In genomic region chr17:25818851-25819780, GRCm38 (mm10) we compare ENCODE assay signal across 8 mouse cellular contexts. TPM values are rescaled to one million over a fixed set of nuclear protein-coding genes. Genes with fewer than 3 reads are reported as not detected.
A peak's percentile ranks its signal among the peaks of the same experiment; 100 is the strongest.
DNase-seq lines count a peak whose midpoint lies in the region; ATAC-seq lines count a peak whose summit lies in the region.

No protein-coding gene starts in this region.

- peaks cover 73% of the 10 kb centered on the region for H3K27me3 ChIP-seq in kidney, embryonic 15.5 days

- intact Hi-C loops in left cerebral cortex, postnatal 25 days (cut with DNase I): no loop called here

- no peaks in the 10 kb centered on the region for H3K9me3 ChIP-seq in kidney, embryonic 15.5 days (replicated peaks)

- DNase-seq in kidney, postnatal 14 days: no peak
- DNase-seq in ZHBTc4 (ENCODE audit: low read depth, low spot score): peak; percentile 86
- peak; percentile 50 for DNase-seq in induced T-regulatory cell, adult 2 months (ENCODE audit: low read depth)
- no peak for DNase-seq in layer of hippocampus, adult 9-11 months
- DNase-seq in left cerebral cortex, adult 18-20 months (ENCODE audit: low spot score in 2 of 2): no peak
- DNase-seq in left cerebral cortex, postnatal 25 days (ENCODE audit: low spot score in 2 of 2): no peak

- 6% methylated on average over 45 of the region's 46 CpGs for WGBS in kidney, embryonic 15.5 days

- 0 out of 2 replicates have a peak, but pooled peaks have one; percentile 22 for ATAC-seq in kidney, embryonic 15.5 days (replicated peaks; ENCODE audit: low FRiP score)
- 0 out of 2 replicates have a peak, but pooled peaks have one; percentile 23 for ATAC-seq in megakaryocyte-erythroid progenitor cell, adult 5-6 weeks (replicated peaks; ENCODE audit: low FRiP score, low TSS enrichment, poor library complexity, severe bottlenecking)

- H3K4me2 ChIP-seq in kidney, embryonic 15.5 days: peak overlapping the region; percentile 46

- peaks cover 12% of the 10 kb centered on the region for H3K4me1 ChIP-seq in kidney, embryonic 15.5 days

- no peaks in the 10 kb centered on the region for H3K36me3 ChIP-seq in kidney, embryonic 15.5 days

- H3K4me3 ChIP-seq in kidney, embryonic 15.5 days (replicated peaks): peak overlapping the region; percentile 21

- H3K27ac ChIP-seq in kidney, embryonic 15.5 days: no peak overlapping the region

- H3K9ac ChIP-seq in kidney, embryonic 15.5 days: no peak overlapping the region

RNA-seq across cellular contexts. Expression of gene Wdr24, which starts 4.3 kb away (rescaled TPM):
- 28.1 and 31.8 TPM in 2 replicates for polyA plus RNA-seq in kidney, embryonic 15.5 days (2015; fragmentation: Nextera tagmentation; extraction: Ambion mirVana)
- 16.6 and 33.3 TPM in 2 replicates for total RNA-seq in megakaryocyte-erythroid progenitor cell, adult 5-6 weeks (2014; fragmentation: Nextera tagmentation)
- 15.5 and 17.2 TPM in 2 replicates for total RNA-seq in megakaryocyte-erythroid progenitor cell, adult 5-6 weeks (2017)
- 10 to 100 TPM; 22.5 to 25.1 TPM for total RNA-seq in left cerebral cortex, adult 18-20 months (2021)
- total RNA-seq in left cerebral cortex, postnatal 25 days (2021): 10 to 100 TPM; 25.1 to 25.4 TPM

RNA-seq across cellular contexts. Expression of gene Jmjd8, which starts 9.6 kb away (rescaled TPM):
- 56.2 and 61.4 TPM in 2 replicates for polyA plus RNA-seq in kidney, embryonic 15.5 days (2015; fragmentation: Nextera tagmentation; extraction: Ambion mirVana)
- total RNA-seq in megakaryocyte-erythroid progenitor cell, adult 5-6 weeks (2014; fragmentation: Nextera tagmentation): 20.1 and 31.7 TPM in 2 replicates
- 19.5 and 21.5 TPM in 2 replicates for total RNA-seq in megakaryocyte-erythroid progenitor cell, adult 5-6 weeks (2017)
- 10 to 100 TPM; 43.5 to 52.3 TPM for total RNA-seq in left cerebral cortex, adult 18-20 months (2021)
- total RNA-seq in left cerebral cortex, postnatal 25 days (2021): 10 to 100 TPM; 55.9 to 57.6 TPM

RNA-seq across cellular contexts. Expression of gene Fbxl16, which starts 10.2 kb away (rescaled TPM):
- polyA plus RNA-seq in kidney, embryonic 15.5 days (2015; fragmentation: Nextera tagmentation; extraction: Ambion mirVana): 1.5 and 2.2 TPM in 2 replicates
- total RNA-seq in megakaryocyte-erythroid progenitor cell, adult 5-6 weeks (2014; fragmentation: Nextera tagmentation): 0.26 TPM in 1 of 2 replicates, not detected in the other
- total RNA-seq in megakaryocyte-erythroid progenitor cell, adult 5-6 weeks (2017): not detected in 2 replicates
- total RNA-seq in left cerebral cortex, adult 18-20 months (2021): 100 to 1,000 TPM; 588 to 680 TPM
- 100 to 1,000 TPM; 648 to 673 TPM for total RNA-seq in left cerebral cortex, postnatal 25 days (2021)

RNA-seq across cellular contexts. Expression of gene Stub1, which starts 14.1 kb away (rescaled TPM):
- polyA plus RNA-seq in kidney, embryonic 15.5 days (2015; fragmentation: Nextera tagmentation; extraction: Ambion mirVana): 336 and 362 TPM in 2 replicates
- total RNA-seq in megakaryocyte-erythroid progenitor cell, adult 5-6 weeks (2014; fragmentation: Nextera tagmentation): 89.4 and 112 TPM in 2 replicates
- total RNA-seq in megakaryocyte-erythroid progenitor cell, adult 5-6 weeks (2017): 77.6 and 77.7 TPM in 2 replicates
- total RNA-seq in left cerebral cortex, adult 18-20 months (2021): 100 to 1,000 TPM; 178 to 180 TPM
- total RNA-seq in left cerebral cortex, postnatal 25 days (2021): 100 to 1,000 TPM; 171 to 173 TPM

RNA-seq across cellular contexts. Expression of gene Rhbdl1, which starts 18.0 kb away (rescaled TPM):
- polyA plus RNA-seq in kidney, embryonic 15.5 days (2015; fragmentation: Nextera tagmentation; extraction: Ambion mirVana): 2.8 and 3.8 TPM in 2 replicates
- 0.50 and 2.0 TPM in 2 replicates for total RNA-seq in megakaryocyte-erythroid progenitor cell, adult 5-6 weeks (2014; fragmentation: Nextera tagmentation)
- total RNA-seq in megakaryocyte-erythroid progenitor cell, adult 5-6 weeks (2017): 0.30 and 0.47 TPM in 2 replicates
- 10 to 100 TPM; 40.6 to 42.4 TPM for total RNA-seq in left cerebral cortex, adult 18-20 months (2021)
- total RNA-seq in left cerebral cortex, postnatal 25 days (2021): 10 to 100 TPM; 59.0 to 59.7 TPM

Comparison
In these comparisons a context has a peak if more than half of its experiments do, and no peak if none do; other contexts are left out.
1. DNase-seq: peak in ZHBTc4 (single experiment) and induced T-regulatory cell, adult 2 months (single experiment); none in kidney, postnatal 14 days (single experiment), layer of hippocampus, adult 9-11 months (single experiment), left cerebral cortex, adult 18-20 months (0 of 2) and left cerebral cortex, postnatal 25 days (0 of 2).
2. RNA of gene Fbxl16, which starts 10.2 kb away (total RNA-seq): 588 to 680 TPM in left cerebral cortex, adult 18-20 months and 648 to 673 TPM in left cerebral cortex, postnatal 25 days; 0.26 TPM in megakaryocyte-erythroid progenitor cell, adult 5-6 weeks; every median in the first group is over 100 times any median in the second.